Mouse (Mus musculus) embryonic facial prominence, embryonic 11.5 days (tissue): ENCODE measurements around the gene Zfyve28. TPM values are rescaled to one million over a fixed set of nuclear protein-coding genes. Genes with fewer than 3 reads are reported as not detected.

Source experiments
- ATAC-seq: fragments of 200-750 bp; cut with Nextera tagmentation; replicated peaks from 2 replicates; pipeline ENCODE4 v1.8.0; 2017; ENCODE audit warnings: low read depth; ENCODE audit not compliant: insufficient number of reproducible peaks, low FRiP score, low TSS enrichment
- DNase-seq: peaks from one replicate; pipeline ENCODE4 v3.0.0-alpha.2; 2015; ENCODE audit warnings: low spot score
- H3K27ac ChIP-seq: fragments of 300-500 bp; sonication (generic); replicated peaks from 2 replicates; pipeline ENCODE4 v1.5.1; 2014; ENCODE audit warnings: mild to moderate bottlenecking, low read depth, low read length, control low read depth
- H3K27me3 ChIP-seq: fragments of 300-500 bp; sonication (generic); 2 replicates; pipeline ENCODE4 v1.6.1; 2014; ENCODE audit warnings: mild to moderate bottlenecking, low read length, moderate library complexity, mixed read lengths; ENCODE audit not compliant: control insufficient read depth, insufficient read depth
- H3K36me3 ChIP-seq: fragments of 300-500 bp; sonication (generic); replicated peaks from 2 replicates; pipeline ENCODE4 v1.6.1; 2014; ENCODE audit warnings: low read depth, mild to moderate bottlenecking, low read length, moderate library complexity, mixed read lengths; ENCODE audit not compliant: control insufficient read depth, insufficient read depth
- H3K4me1 ChIP-seq: fragments of 300-500 bp; sonication (generic); 2 replicates; pipeline ENCODE4 v1.6.1; 2014; ENCODE audit warnings: low read length, mixed read lengths; ENCODE audit not compliant: control insufficient read depth, insufficient read depth
- H3K4me2 ChIP-seq: fragments of 300-500 bp; sonication (generic); 2 replicates; pipeline ENCODE4 v1.6.1; 2014; ENCODE audit warnings: low read depth, mild to moderate bottlenecking, control low read depth, low read length, moderate library complexity
- H3K4me3 ChIP-seq: fragments of 300-500 bp; sonication (generic); 2 replicates; pipeline ENCODE4 v1.5.1; 2014; ENCODE audit warnings: low read depth, low read length, control low read depth
- H3K9ac ChIP-seq: fragments of 300-500 bp; sonication (generic); replicated peaks from 2 replicates; pipeline ENCODE4 v1.6.1; 2014; ENCODE audit warnings: mild to moderate bottlenecking, control low read depth, low read length
- H3K9me3 ChIP-seq: fragments of 300-500 bp; sonication (generic); replicated peaks from 2 replicates; pipeline ENCODE4 v1.6.1; 2016; ENCODE audit warnings: mild to moderate bottlenecking, low read length, inconsistent platforms, mixed read lengths; ENCODE audit not compliant: control insufficient read depth
- WGBS: fragments of 180-500 bp; shearing (Covaris S2); extraction: QIAGEN DNeasy Blood & Tissue Kit; methylation state at CpG from one replicate; pipeline ENCODE4 v1.1.7; 2014; 5-methylcytosine and 5-hydroxymethylcytosine counted together
- polyA plus RNA-seq: library from polyadenylated mRNA; unstranded; fragments of >200 nt; fragmentation: Nextera tagmentation; extraction: Ambion mirVana; gene quantifications from 2 replicates; pipeline ENCODE4 v1.2.1, GENCODE M21; 2014

Zfyve28 gene
- polyA plus RNA-seq, 1 experiment from 2014 or later = 0.24 TPM

DNA sequence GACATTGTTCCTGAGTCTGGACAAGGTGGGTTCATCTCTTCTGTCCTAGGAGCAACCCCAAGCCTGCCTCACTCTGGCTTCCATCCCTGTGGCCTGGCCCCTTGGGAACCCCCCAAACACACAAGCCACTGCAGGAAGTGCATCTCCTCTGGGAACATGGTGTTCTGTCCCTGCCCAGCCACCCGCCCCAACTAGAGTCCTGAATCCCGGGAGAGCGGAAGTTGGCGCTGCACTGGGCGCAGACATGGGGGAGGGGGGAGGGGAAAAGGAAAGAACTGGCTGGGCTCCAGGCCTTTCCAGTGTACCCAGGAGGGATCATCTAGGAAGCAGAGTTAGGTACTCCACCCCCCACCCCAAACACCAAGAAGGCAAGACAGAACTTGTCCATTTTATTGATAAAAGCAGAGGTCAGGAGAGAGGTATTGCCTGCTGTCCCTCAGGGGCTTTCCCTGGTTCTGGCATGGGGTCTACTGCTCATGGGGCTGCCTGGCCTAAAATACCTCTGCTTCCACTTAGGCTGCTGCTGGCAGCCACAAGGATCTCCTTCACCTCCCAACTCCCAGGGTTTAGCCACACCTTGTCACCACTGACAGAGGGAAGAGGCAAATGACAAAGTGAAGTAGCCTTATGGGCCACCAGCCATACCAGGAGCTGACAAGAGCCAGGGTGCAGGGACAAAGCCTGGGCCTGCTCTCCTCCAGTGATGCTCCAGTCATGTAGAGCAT, 104.9 kb downstream of the Zfyve28 start:
- DNase-seq (no peak), ATAC-seq (no peak)
- H3K9me3 ChIP-seq = no peaks in the 10 kb centered on the region
- no peak overlapping the region for H3K4me2 ChIP-seq
- no peak overlapping the region for H3K9ac ChIP-seq
- H3K27me3 ChIP-seq = no peaks in the 10 kb centered on the region
- H3K4me3 ChIP-seq = no peak overlapping the region
- no peaks in the 10 kb centered on the region; the same call in 1 of the 2 replicates for H3K36me3 ChIP-seq
- no peak overlapping the region for H3K27ac ChIP-seq
- 0 out of 2 replicates have a peak, but pooled peaks cover 3% of the 10 kb centered on the region for H3K4me1 ChIP-seq
- WGBS = 77% methylated on average over 5 of the region's 5 CpGs

DNA sequence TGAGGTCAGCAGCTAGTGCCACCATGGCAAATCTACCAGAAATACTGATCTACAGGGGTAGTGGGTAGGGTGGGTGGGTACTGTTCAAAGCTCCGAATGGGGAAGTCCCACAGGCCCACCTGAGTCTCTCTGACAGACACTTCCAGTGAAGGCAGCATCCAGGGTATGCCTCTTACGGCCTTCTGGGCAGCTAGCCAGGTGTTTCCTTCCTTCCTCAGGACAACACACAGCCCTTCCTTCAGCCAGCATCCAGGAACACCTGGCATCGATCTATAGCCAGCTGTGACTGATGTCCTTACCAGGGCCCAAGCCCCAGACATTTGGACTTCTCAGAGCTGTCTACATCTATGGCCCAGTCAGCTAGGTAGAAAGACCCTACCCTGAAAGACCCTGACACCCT, 105.8 kb downstream of the Zfyve28 start:
- 0 out of 2 replicates have a peak, but pooled peaks cover 3% of the 10 kb centered on the region for H3K4me1 ChIP-seq
- no peak overlapping the region for H3K27ac ChIP-seq
- peaks cover under 1% of the 10 kb centered on the region for H3K36me3 ChIP-seq
- DNase-seq = no peak
- no peak for ATAC-seq
- no peaks in the 10 kb centered on the region for H3K27me3 ChIP-seq
- H3K4me3 ChIP-seq = no peak overlapping the region
- no peak overlapping the region for H3K4me2 ChIP-seq
- H3K9ac ChIP-seq = no peak overlapping the region
- WGBS = 78% methylated on average over 3 of the region's 3 CpGs
- no peaks in the 10 kb centered on the region for H3K9me3 ChIP-seq

DNA sequence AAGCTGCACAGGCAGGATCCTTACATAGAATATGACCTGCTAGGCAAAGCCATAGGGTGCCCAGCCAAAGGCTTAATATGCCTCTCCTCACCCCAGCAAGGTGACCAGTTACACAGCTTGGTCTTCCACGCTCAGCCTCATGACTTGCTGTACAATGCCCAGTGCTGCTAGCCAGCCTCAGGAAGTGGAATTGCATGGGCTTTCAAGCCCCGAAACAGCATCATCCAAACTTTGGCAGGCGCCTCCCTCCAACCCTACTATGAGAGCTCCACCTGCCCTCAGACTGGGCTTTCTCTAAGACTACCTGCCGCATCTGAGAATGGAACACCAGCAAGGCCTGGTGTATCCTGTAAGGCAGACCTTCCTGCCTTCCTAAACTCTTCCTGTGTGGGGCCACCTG, 110.4 kb downstream of the Zfyve28 start:
- H3K9ac ChIP-seq = no peak overlapping the region
- 93% methylated on average over 4 of the region's 4 CpGs for WGBS
- DNase-seq (no peak), ATAC-seq (no peak)
- no peaks in the 10 kb centered on the region for H3K4me1 ChIP-seq
- no peak overlapping the region for H3K4me2 ChIP-seq
- no peak overlapping the region for H3K27ac ChIP-seq
- no peak overlapping the region for H3K4me3 ChIP-seq
- no peaks in the 10 kb centered on the region for H3K9me3 ChIP-seq
- H3K36me3 ChIP-seq = peaks cover 3% of the 10 kb centered on the region
- no peaks in the 10 kb centered on the region for H3K27me3 ChIP-seq

DNA sequence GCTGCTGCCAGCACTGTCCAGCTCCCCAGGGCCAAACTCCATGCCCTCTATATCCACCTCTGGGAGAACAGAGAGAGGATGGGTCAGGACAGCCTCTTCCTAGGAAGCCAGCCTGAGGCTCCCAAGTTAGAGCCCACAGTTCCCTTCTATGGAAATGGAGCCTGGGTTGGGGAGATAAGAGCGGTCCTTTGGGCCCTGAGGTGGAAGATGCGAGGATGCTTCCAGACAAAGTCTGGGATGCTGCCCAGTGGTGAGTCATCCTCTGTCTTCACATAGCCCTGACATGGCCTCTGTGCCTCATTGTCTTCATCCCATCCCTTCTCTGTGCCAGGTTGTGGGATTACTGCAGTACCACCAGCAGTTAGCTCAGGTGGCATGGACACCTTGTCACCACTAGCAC, 111.2 kb downstream of the Zfyve28 start:
- DNase-seq (no peak), ATAC-seq (no peak)
- H3K4me1 ChIP-seq = no peaks in the 10 kb centered on the region
- H3K4me2 ChIP-seq = no peak overlapping the region
- peaks cover 3% of the 10 kb centered on the region for H3K36me3 ChIP-seq
- no peaks in the 10 kb centered on the region for H3K27me3 ChIP-seq
- H3K9ac ChIP-seq = no peak overlapping the region
- H3K27ac ChIP-seq = no peak overlapping the region
- 91% methylated on average over 2 of the region's 2 CpGs for WGBS
- no peaks in the 10 kb centered on the region for H3K9me3 ChIP-seq
- no peak overlapping the region for H3K4me3 ChIP-seq

DNA sequence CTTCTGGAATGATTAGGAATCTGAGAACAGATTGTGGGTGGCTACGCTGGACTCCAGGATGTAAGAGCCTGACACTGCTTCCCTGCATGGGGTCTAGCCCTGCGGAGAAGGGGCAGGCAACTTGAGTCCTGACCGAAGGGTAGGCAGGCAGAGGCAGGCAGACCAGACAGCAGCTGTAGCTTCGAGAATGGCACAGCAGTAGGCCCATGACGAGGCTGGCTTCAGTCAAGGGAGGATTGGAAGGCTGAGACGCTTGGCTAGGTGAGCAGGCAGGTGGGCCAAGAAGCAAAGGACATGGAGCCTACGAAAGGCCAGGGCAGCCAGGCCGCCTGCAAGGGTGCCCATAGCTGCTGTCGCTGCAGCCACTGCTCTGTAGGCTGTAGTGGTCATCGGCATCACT, 111.6 kb downstream of the Zfyve28 start:
- Histone ChIP-seq H3K4me2 (no peak overlapping the region), H3K4me1 (no peaks in the 10 kb centered on the region), H3K27ac (no peak overlapping the region), H3K27me3 (no peaks in the 10 kb centered on the region), H3K9ac (no peak overlapping the region), H3K9me3 (no peaks in the 10 kb centered on the region), H3K4me3 (no peak overlapping the region), H3K36me3 (peaks cover 3% of the 10 kb centered on the region)
- no peak for DNase-seq
- 66% methylated on average over 10 of the region's 10 CpGs for WGBS
- no peak for ATAC-seq

DNA sequence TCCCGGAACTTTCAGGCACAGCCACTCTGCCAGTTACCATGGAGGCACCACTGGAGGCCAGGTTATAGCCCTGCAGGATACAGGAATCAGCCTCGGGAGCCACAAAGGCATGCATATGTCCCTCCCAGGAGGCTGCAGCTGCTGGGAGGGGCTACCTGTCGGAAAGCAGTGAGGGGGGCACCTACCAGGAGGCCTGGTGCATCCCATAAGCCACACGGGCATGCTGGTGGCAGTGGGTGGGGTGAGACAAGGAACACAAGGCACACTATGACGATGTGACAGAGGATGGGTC, 112.9 kb downstream of the Zfyve28 start:
- DNase-seq = no peak
- peaks cover 3% of the 10 kb centered on the region for H3K36me3 ChIP-seq
- WGBS = 30% methylated on average over 5 of the region's 5 CpGs
- ATAC-seq = no peak
- H3K4me1 ChIP-seq = no peaks in the 10 kb centered on the region
- H3K4me2 ChIP-seq = no peak overlapping the region
- H3K27ac ChIP-seq = no peak overlapping the region
- H3K4me3 ChIP-seq = no peak overlapping the region
- no peak overlapping the region for H3K9ac ChIP-seq
- H3K27me3 ChIP-seq = no peaks in the 10 kb centered on the region
- H3K9me3 ChIP-seq = no peaks in the 10 kb centered on the region

DNA sequence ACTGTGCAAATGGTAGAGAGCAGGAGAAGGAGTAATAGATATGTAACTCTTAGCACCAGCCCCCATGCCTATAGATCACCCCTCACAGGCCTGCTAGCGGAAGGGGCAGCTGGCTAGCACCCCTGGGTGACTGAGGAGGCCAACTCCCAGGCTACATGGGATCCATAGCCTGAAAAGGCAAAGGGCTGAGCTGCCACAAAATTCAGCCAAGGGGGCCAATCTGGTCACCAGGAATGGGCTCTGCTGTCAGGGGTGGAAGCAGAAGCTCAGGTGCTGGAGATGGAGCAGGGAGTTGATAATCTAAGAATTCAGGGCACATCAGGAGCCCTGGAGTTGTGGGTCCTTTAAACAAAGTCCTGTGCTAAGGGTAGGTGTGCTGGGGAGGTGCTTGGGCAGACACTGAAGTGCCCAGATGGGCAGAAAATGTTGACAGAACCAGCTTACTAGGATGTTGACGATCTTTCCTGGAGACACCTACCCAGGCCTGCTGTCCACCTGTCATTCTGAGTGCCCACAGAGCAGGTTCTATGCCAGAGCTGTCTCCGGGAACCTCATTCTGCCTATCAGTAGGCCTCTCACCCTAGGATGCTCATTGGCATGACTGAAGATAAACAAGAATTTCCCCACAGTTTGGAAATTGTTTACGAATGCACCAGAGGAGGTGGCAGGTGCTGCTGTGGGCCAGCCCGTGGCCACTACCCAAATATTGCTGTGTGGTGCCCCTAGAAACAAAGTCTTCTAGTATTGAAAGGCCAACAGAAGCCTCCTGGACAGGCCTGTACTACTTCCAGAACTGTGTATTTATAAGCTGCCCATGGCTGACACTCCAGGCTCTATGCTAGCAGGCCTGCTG, 113.5 kb downstream of the Zfyve28 start:
- WGBS = 70% methylated on average over 5 of the region's 5 CpGs
- H3K4me3 ChIP-seq = no peak overlapping the region
- ATAC-seq = no peak
- no peak overlapping the region for H3K27ac ChIP-seq
- H3K9ac ChIP-seq = no peak overlapping the region
- H3K27me3 ChIP-seq = no peaks in the 10 kb centered on the region
- H3K4me1 ChIP-seq = no peaks in the 10 kb centered on the region
- no peak overlapping the region for H3K4me2 ChIP-seq
- H3K36me3 ChIP-seq = peaks cover 3% of the 10 kb centered on the region
- H3K9me3 ChIP-seq = no peaks in the 10 kb centered on the region
- DNase-seq = no peak

DNA sequence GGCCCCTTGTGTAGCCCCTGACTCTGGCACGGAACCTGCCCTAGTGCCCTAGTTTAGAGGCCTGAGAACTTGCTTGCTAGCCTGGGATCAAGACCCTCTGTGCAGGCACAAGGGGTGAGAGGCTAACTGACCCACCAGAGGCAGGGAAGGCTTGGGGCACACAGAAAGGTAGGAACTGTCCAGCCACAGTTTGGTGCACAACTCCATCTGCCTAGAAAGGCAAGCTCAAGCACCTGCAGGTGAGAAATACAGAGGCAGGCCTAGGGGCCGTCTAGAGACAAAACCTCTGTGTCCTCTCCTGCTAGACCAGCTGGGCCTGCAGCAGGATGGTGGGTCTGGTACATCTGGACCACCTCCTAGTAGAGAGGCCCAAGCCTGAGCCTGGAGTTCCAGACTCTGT, 114.2 kb downstream of the Zfyve28 start:
- H3K4me2 ChIP-seq = no peak overlapping the region
- ATAC-seq (no peak), DNase-seq (no peak)
- no peak overlapping the region for H3K27ac ChIP-seq
- no peak overlapping the region for H3K9ac ChIP-seq
- H3K4me3 ChIP-seq = no peak overlapping the region
- H3K36me3 ChIP-seq = peaks cover 3% of the 10 kb centered on the region
- no peaks in the 10 kb centered on the region for H3K9me3 ChIP-seq
- H3K27me3 ChIP-seq = no peaks in the 10 kb centered on the region
- H3K4me1 ChIP-seq = no peaks in the 10 kb centered on the region
- WGBS = 83% methylated on average over 2 of the region's 2 CpGs
